Mouse (Mus musculus): ENCODE results near the gene Pde4b. TPM values are rescaled to one million over a fixed set of nuclear protein-coding genes. Genes with fewer than 3 reads are reported as not detected.
"Not testable (repeated sequence)": the region's sequence is repeated elsewhere in the genome, so short reads cannot be mapped to it uniquely, and the experiment has no call there.

Gene Pde4b
- polyA plus RNA-seq (2015; fragmentation: Nextera tagmentation; extraction: Ambion mirVana): 43.4 and 48.3 TPM in 2 replicates

- WGBS: 5% methylated on average over 11 of the region's 11 CpGs
- ATAC-seq: no peak; the same call in 1 of the 2 replicates
- no peaks in the 10 kb centered on the region for H3K36me3 ChIP-seq (ENCODE audit: control insufficient read depth, insufficient read depth, low read length)
These were observed at the start of gene Pde4b for GRCm38 (mm10) chr4:102087091-102087565. Gene Pde4b, plus strand, starts transcription at chr4:102087543.

GRCm38 (mm10) chr4:102040190-102040589, 47.2 kb upstream of the Pde4b start:
- Histone ChIP-seq H3K9me3 (ENCODE audit: control insufficient read depth, low read length) (no peaks in the 10 kb centered on the region), H3K9ac (ENCODE audit: low read depth, low read length) (no peak overlapping the region), H3K4me1 (ENCODE audit: control insufficient read depth, insufficient read depth, low read depth, low read length) (no peaks in the 10 kb centered on the region), H3K27me3 (replicated peaks; ENCODE audit: control insufficient read depth, insufficient read depth, low read length) (no peaks in the 10 kb centered on the region), H3K4me2 (ENCODE audit: low read length) (no peak overlapping the region), H3K36me3 (ENCODE audit: control insufficient read depth, insufficient read depth, low read length) (no peaks in the 10 kb centered on the region), H3K4me3 (ENCODE audit: low read length) (no peak overlapping the region), H3K27ac (ENCODE audit: low read depth, low read length) (no peak overlapping the region)
- ATAC-seq: no peak
- 78% methylated on average over 3 of the region's 3 CpGs for WGBS

More at GRCm38 (mm10) chr4:102087091-102087565, at the start of gene Pde4b:
- Histone ChIP-seq H3K27me3 (replicated peaks; ENCODE audit: control insufficient read depth, insufficient read depth, low read length) (peaks cover 2% of the 10 kb centered on the region; the same call in 1 of the 2 replicates), H3K27ac (ENCODE audit: low read depth, low read length) (peak within 1 kb of the TSS; percentile 51), H3K4me2 (ENCODE audit: low read length) (peak within 1 kb of the TSS; percentile 93), H3K9me3 (ENCODE audit: control insufficient read depth, low read length) (no peaks in the 10 kb centered on the region), H3K4me3 (ENCODE audit: low read length) (peak within 1 kb of the TSS; percentile 67), H3K9ac (ENCODE audit: low read depth, low read length) (peak within 1 kb of the TSS; percentile 77), H3K4me1 (ENCODE audit: control insufficient read depth, insufficient read depth, low read depth, low read length) (peaks cover 4% of the 10 kb centered on the region; the same call in 1 of the 2 replicates)

GRCm38 (mm10) chr4:102045183-102046140, 41.9 kb upstream of the Pde4b start:
- Histone ChIP-seq H3K4me2 (ENCODE audit: low read length) (no peak overlapping the region), H3K9me3 (ENCODE audit: control insufficient read depth, low read length) (no peaks in the 10 kb centered on the region), H3K27ac (ENCODE audit: low read depth, low read length) (no peak overlapping the region), H3K4me1 (ENCODE audit: control insufficient read depth, insufficient read depth, low read depth, low read length) (no peaks in the 10 kb centered on the region), H3K9ac (ENCODE audit: low read depth, low read length) (no peak overlapping the region), H3K36me3 (ENCODE audit: control insufficient read depth, insufficient read depth, low read length) (no peaks in the 10 kb centered on the region), H3K27me3 (replicated peaks; ENCODE audit: control insufficient read depth, insufficient read depth, low read length) (no peaks in the 10 kb centered on the region), H3K4me3 (ENCODE audit: low read length) (no peak overlapping the region)
- ATAC-seq: no peak
- WGBS: 83% methylated on average over 6 of the region's 6 CpGs

DNA sequence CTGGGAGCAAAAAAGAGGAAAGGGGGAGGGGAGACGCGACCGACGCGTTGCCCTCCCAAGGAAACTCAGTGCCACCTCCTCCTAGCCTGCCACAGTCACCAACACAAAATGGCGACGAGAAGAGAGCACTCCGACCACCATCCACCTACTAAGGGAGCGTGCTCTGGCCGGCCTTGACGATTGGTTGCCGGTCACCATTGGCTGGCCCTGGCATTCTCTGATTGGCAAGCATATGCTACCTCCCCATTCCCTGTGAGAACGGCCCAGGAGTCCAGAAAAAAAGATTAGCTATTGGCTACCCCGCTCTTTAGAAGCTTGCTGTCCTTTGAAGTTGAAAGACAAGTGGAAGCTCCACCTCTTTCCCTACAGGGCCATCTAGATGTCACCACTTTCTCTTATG, 38.0 kb upstream of the Pde4b start:
- H3K9ac ChIP-seq (ENCODE audit: low read depth, low read length); H3K9me3 ChIP-seq (ENCODE audit: control insufficient read depth, low read length); H3K36me3 ChIP-seq (ENCODE audit: control insufficient read depth, insufficient read depth, low read length); H3K27me3 ChIP-seq (replicated peaks; ENCODE audit: control insufficient read depth, insufficient read depth, low read length); H3K4me2 ChIP-seq (ENCODE audit: low read length); H3K4me3 ChIP-seq (ENCODE audit: low read length); H3K4me1 ChIP-seq (ENCODE audit: control insufficient read depth, insufficient read depth, low read depth, low read length); H3K27ac ChIP-seq (ENCODE audit: low read depth, low read length): not testable (repeated sequence)
- peak; percentile 80 for ATAC-seq
- 94% methylated on average over 14 of the region's 14 CpGs for WGBS

GRCm38 (mm10) chr4:102061322-102061721, 26.0 kb upstream of the Pde4b start:
- Histone ChIP-seq H3K27me3 (replicated peaks; ENCODE audit: control insufficient read depth, insufficient read depth, low read length) (no peaks in the 10 kb centered on the region), H3K4me1 (ENCODE audit: control insufficient read depth, insufficient read depth, low read depth, low read length) (no peaks in the 10 kb centered on the region), H3K4me3 (ENCODE audit: low read length) (no peak overlapping the region), H3K36me3 (ENCODE audit: control insufficient read depth, insufficient read depth, low read length) (no peaks in the 10 kb centered on the region), H3K9ac (ENCODE audit: low read depth, low read length) (no peak overlapping the region), H3K27ac (ENCODE audit: low read depth, low read length) (no peak overlapping the region), H3K9me3 (ENCODE audit: control insufficient read depth, low read length) (no peaks in the 10 kb centered on the region), H3K4me2 (ENCODE audit: low read length) (no peak overlapping the region)
- no peak for ATAC-seq
- 80% methylated on average over 2 of the region's 2 CpGs for WGBS

DNA sequence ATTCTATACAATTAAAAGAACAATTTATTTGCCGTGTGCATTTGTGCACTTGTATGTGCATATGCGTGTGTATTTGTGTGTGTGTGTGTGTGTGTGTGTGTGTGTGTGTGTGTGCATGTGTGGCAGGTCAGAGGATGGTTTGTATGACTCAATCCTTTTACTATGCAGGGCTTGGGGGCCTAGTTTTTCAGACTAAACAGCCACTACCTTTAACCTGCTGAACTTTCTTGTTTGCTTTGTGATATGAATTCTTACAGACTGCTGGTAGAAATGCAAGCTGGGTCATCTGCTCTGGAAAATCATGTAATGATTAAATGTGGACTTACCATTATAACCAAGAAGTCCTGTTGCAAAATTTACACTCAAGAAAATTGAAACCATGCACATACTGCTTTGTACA, 18.0 kb upstream of the Pde4b start:
- ATAC-seq: no peak
- no peak overlapping the region for H3K4me2 ChIP-seq (ENCODE audit: low read length)
- no peaks in the 10 kb centered on the region for H3K9me3 ChIP-seq (ENCODE audit: control insufficient read depth, low read length)
- no peaks in the 10 kb centered on the region for H3K36me3 ChIP-seq (ENCODE audit: control insufficient read depth, insufficient read depth, low read length)
- H3K27me3 ChIP-seq (replicated peaks; ENCODE audit: control insufficient read depth, insufficient read depth, low read length): no peaks in the 10 kb centered on the region
- H3K4me3 ChIP-seq (ENCODE audit: low read length): no peak overlapping the region
- H3K27ac ChIP-seq (ENCODE audit: low read depth, low read length): no peak overlapping the region
- 94% methylated on average over 2 of the region's 2 CpGs for WGBS
- no peaks in the 10 kb centered on the region for H3K4me1 ChIP-seq (ENCODE audit: control insufficient read depth, insufficient read depth, low read depth, low read length)
- no peak overlapping the region for H3K9ac ChIP-seq (ENCODE audit: low read depth, low read length)

- peaks cover 4% of the 10 kb centered on the region; the same call in 1 of the 2 replicates for H3K4me1 ChIP-seq (ENCODE audit: control insufficient read depth, insufficient read depth, low read depth, low read length)
- no peak overlapping the region for H3K4me2 ChIP-seq (ENCODE audit: low read length)
- WGBS: 45% methylated on average over 4 of the region's 4 CpGs
- no peak overlapping the region for H3K4me3 ChIP-seq (ENCODE audit: low read length)
- no peaks in the 10 kb centered on the region for H3K9me3 ChIP-seq (ENCODE audit: control insufficient read depth, low read length)
- H3K27me3 ChIP-seq (replicated peaks; ENCODE audit: control insufficient read depth, insufficient read depth, low read length): peaks cover 2% of the 10 kb centered on the region; the same call in 1 of the 2 replicates
- H3K27ac ChIP-seq (ENCODE audit: low read depth, low read length): no peak overlapping the region
- no peak for ATAC-seq
- H3K9ac ChIP-seq (ENCODE audit: low read depth, low read length): no peak overlapping the region
- no peaks in the 10 kb centered on the region for H3K36me3 ChIP-seq (ENCODE audit: control insufficient read depth, insufficient read depth, low read length)
These were observed 1.0 kb upstream of the Pde4b start for GRCm38 (mm10) chr4:102086336-102086735.

DNA sequence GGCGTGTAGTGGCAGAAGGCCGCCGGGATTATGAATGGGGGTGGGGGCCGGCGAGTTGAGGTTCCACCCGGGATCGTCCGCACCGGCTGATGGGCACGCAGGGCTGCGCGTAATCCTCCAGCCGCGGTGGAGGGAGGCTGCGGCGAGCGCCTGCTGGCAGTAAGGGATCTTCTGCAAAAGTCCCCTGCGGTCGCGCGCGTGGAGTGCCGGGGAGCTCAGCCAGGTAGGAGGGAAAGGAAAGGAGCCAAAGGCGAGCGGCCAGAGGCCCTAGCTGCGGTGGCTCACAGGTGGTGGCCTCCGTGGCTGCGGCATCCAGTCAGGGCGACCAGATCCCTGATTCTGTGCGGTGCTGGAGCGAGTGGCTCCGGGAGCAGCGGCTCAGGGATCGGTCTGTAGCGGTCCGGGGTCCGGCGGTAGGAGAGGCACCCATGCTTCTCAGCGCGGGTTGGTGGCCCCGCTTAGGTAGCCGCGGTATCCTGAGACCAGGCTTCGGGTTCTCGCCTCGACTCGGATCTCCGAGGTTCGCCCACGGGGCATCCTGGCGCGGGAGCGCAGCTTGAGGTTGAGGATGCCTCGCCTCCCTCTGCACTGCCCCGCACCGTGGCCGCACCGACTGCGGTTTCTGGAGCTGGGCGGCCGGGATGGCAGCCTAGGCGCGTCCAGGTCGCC, 357 bp downstream of the Pde4b start:
- under 1% methylated on average over 63 of the region's 64 CpGs for WGBS
- H3K4me1 ChIP-seq (ENCODE audit: control insufficient read depth, insufficient read depth, low read depth, low read length): peaks cover 4% of the 10 kb centered on the region; the same call in 1 of the 2 replicates
- peak overlapping the region; percentile 67 for H3K4me3 ChIP-seq (ENCODE audit: low read length)
- peak overlapping the region; percentile 93 for H3K4me2 ChIP-seq (ENCODE audit: low read length)
- peak; percentile 90 for ATAC-seq
- H3K9ac ChIP-seq (ENCODE audit: low read depth, low read length): peak overlapping the region; percentile 77
- no peaks in the 10 kb centered on the region for H3K36me3 ChIP-seq (ENCODE audit: control insufficient read depth, insufficient read depth, low read length)
- peaks cover 2% of the 10 kb centered on the region; the same call in 1 of the 2 replicates for H3K27me3 ChIP-seq (replicated peaks; ENCODE audit: control insufficient read depth, insufficient read depth, low read length)
- peak overlapping the region; percentile 51 for H3K27ac ChIP-seq (ENCODE audit: low read depth, low read length)
- no peaks in the 10 kb centered on the region for H3K9me3 ChIP-seq (ENCODE audit: control insufficient read depth, low read length)
